Mouse (Mus musculus) forebrain, embryonic 16.5 days (tissue): ENCODE results near the gene Isg20. TPM values are rescaled to one million over a fixed set of nuclear protein-coding genes. Genes with fewer than 3 reads are reported as not detected.

Source experiments
- ATAC-seq: fragments of 200-750 bp; cut with Nextera tagmentation; 2 replicates; pipeline ENCODE4 v1.8.0; 2017; ENCODE audit warnings: mild to moderate bottlenecking, moderate library complexity
- H3K27ac ChIP-seq: fragments of 300-500 bp; sonication (generic); 2 replicates; pipeline ENCODE4 v1.5.1; 2014; ENCODE audit warnings: low read length, control low read depth
- H3K27me3 ChIP-seq: fragments of 300-500 bp; sonication (generic); replicated peaks from 2 replicates; pipeline ENCODE4 v1.6.1; 2014; ENCODE audit warnings: low read length; ENCODE audit not compliant: control insufficient read depth, insufficient read depth
- H3K36me3 ChIP-seq: fragments of 300-500 bp; sonication (generic); 2 replicates; pipeline ENCODE4 v1.6.1; 2014; ENCODE audit not compliant: control insufficient read depth, insufficient read depth
- H3K4me1 ChIP-seq: fragments of 300-500 bp; sonication (generic); replicated peaks from 2 replicates; pipeline ENCODE4 v1.6.1; 2014; ENCODE audit warnings: low read length; ENCODE audit not compliant: control insufficient read depth, insufficient read depth
- H3K4me2 ChIP-seq: fragments of 300-500 bp; sonication (generic); 2 replicates; pipeline ENCODE4 v1.6.1; 2014; ENCODE audit warnings: mild to moderate bottlenecking, low read length, control low read depth
- H3K4me3 ChIP-seq: fragments of 300-500 bp; sonication (generic); replicated peaks from 2 replicates; pipeline ENCODE4 v1.5.1; 2014; ENCODE audit warnings: mild to moderate bottlenecking, low read length, control low read depth
- H3K9ac ChIP-seq: fragments of 300-500 bp; sonication (generic); replicated peaks from 2 replicates; pipeline ENCODE4 v1.6.1; 2014; ENCODE audit warnings: low read depth, low read length, control low read depth
- H3K9me3 ChIP-seq: fragments of 300-500 bp; sonication (generic); 2 replicates; pipeline ENCODE4 v1.6.1; 2016; ENCODE audit warnings: low read length; ENCODE audit not compliant: control insufficient read depth
- WGBS: fragments of 180-500 bp; shearing (Covaris S2); extraction: QIAGEN DNeasy Blood & Tissue Kit; methylation state at CpG from one replicate; pipeline ENCODE4 v1.1.7; 2014; 5-methylcytosine and 5-hydroxymethylcytosine counted together
- polyA plus RNA-seq: library from polyadenylated mRNA; unstranded; fragments of >200 nt; fragmentation: Nextera tagmentation; extraction: Ambion mirVana; gene quantifications from 2 replicates; pipeline ENCODE4 v1.2.1, GENCODE M21; 2015

Isg20 gene
- polyA plus RNA-seq, 1 experiment from 2014 or later, result 2.0 TPM

- no peaks in the 10 kb centered on the region for H3K9me3 ChIP-seq
- H3K4me1 ChIP-seq, result peaks cover 15% of the 10 kb centered on the region
- no peaks in the 10 kb centered on the region for H3K36me3 ChIP-seq
- ATAC-seq, result peak; percentile 34
- H3K9ac ChIP-seq, result no peak overlapping the region
- no peaks in the 10 kb centered on the region for H3K27me3 ChIP-seq
- H3K27ac ChIP-seq, result no peak overlapping the region
- H3K4me3 ChIP-seq, result no peak overlapping the region
- H3K4me2 ChIP-seq, result no peak overlapping the region
- 75% methylated on average over 19 of the region's 19 CpGs for WGBS
Measured at GRCm38 (mm10) chr7:78913649-78914544, 673 bp downstream of the Isg20 start.

- Histone ChIP-seq H3K27ac (no peak overlapping the region), H3K4me2 (no peak overlapping the region), H3K4me3 (no peak overlapping the region), H3K9ac (no peak overlapping the region), H3K27me3 (no peaks in the 10 kb centered on the region), H3K4me1 (peaks cover 15% of the 10 kb centered on the region), H3K36me3 (no peaks in the 10 kb centered on the region), H3K9me3 (no peaks in the 10 kb centered on the region)
- 97% methylated on average over 2 of the region's 3 CpGs for WGBS
- ATAC-seq, result no peak
Measured at GRCm38 (mm10) chr7:78914545-78914845, 1.3 kb downstream of the Isg20 start.

DNA sequence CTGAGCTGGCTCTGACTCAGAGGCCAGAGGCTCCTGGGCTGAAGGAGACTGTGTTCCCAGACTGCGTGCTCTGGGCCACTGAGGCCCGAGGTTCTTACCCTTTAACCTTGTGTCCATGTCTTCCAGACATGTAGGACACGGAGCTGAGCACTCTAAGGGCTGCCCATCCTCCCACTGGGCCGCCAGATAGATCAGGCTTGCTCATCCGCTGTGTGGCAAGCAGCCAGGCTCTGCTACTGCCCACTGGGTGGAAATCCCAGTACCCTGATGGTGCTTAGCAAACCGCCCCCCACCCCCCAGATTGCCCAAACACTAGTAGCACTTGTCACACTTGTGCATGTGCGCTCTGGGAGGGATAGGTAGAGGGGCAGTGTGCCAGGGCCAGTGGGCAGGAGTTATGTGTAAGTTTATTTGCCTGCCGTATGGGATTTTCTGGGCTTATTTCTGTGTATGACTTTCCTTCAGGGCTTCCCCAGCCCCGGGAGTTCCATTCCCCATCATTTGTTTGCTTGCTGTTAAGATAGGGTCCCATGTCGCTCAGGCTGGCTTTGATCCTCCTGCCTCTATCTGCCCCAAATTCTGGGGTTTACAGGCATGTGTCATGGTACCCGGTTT is 1.8 kb downstream of the Isg20 start:
- H3K27me3 ChIP-seq, result no peaks in the 10 kb centered on the region
- no peak overlapping the region for H3K27ac ChIP-seq
- H3K4me2 ChIP-seq, result no peak overlapping the region
- H3K9ac ChIP-seq, result no peak overlapping the region
- H3K4me1 ChIP-seq, result peaks cover 15% of the 10 kb centered on the region
- no peak overlapping the region for H3K4me3 ChIP-seq
- ATAC-seq, result no peak
- WGBS, result 87% methylated on average over 11 of the region's 11 CpGs
- no peaks in the 10 kb centered on the region for H3K36me3 ChIP-seq
- H3K9me3 ChIP-seq, result no peaks in the 10 kb centered on the region

DNA sequence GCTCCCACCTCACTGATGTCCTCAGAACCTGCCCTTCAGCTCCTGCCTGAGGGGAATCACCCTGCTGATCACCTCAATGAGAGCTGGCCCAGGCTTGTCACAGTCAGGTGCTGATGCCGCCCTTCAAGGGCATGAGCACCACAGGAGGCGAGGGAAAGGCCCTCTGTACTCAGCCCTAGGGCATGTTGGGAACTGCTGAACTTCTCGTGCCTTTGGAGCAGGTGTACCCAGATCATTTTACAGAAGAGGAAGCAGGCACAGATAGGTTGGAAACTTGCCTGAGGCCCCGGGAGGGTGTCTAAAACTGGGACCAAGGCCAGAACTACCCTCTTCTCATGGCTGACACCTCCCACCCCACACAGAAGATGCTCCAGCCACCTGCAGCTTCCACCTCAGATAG is 5.5 kb downstream of the Isg20 start:
- Histone ChIP-seq H3K36me3 (no peaks in the 10 kb centered on the region), H3K9me3 (no peaks in the 10 kb centered on the region), H3K27ac (no peak overlapping the region), H3K4me1 (peaks cover 6% of the 10 kb centered on the region), H3K9ac (no peak overlapping the region), H3K4me2 (no peak overlapping the region), H3K27me3 (no peaks in the 10 kb centered on the region), H3K4me3 (no peak overlapping the region)
- 49% methylated on average over 4 of the region's 4 CpGs for WGBS
- ATAC-seq, result no peak

- no peak for ATAC-seq
- 83% methylated on average over 7 of the region's 7 CpGs for WGBS
- no peaks in the 10 kb centered on the region for H3K9me3 ChIP-seq
Measured at GRCm38 (mm10) chr7:78922506-78922905, 9.3 kb downstream of the Isg20 start.

GRCm38 (mm10) chr7:78924300-78924699 is 11.1 kb downstream of the Isg20 start:
- ATAC-seq, result peak; percentile 59
- H3K4me3 ChIP-seq, result no peak overlapping the region
- no peaks in the 10 kb centered on the region for H3K9me3 ChIP-seq
- H3K9ac ChIP-seq, result no peak overlapping the region
- WGBS, result 2% methylated on average over 6 of the region's 6 CpGs
- H3K4me1 ChIP-seq, result no peaks in the 10 kb centered on the region; the same call in 1 of the 2 replicates
- H3K36me3 ChIP-seq, result no peaks in the 10 kb centered on the region
- H3K27ac ChIP-seq, result no peak overlapping the region
- no peak overlapping the region for H3K4me2 ChIP-seq
- H3K27me3 ChIP-seq, result no peaks in the 10 kb centered on the region

More at GRCm38 (mm10) chr7:78922506-78922905, 9.3 kb downstream of the Isg20 start:
- no peaks in the 10 kb centered on the region; the same call in 1 of the 2 replicates for H3K4me1 ChIP-seq
- no peak overlapping the region for H3K9ac ChIP-seq
- H3K36me3 ChIP-seq, result no peaks in the 10 kb centered on the region
- H3K27ac ChIP-seq, result no peak overlapping the region
- no peaks in the 10 kb centered on the region for H3K27me3 ChIP-seq
- H3K4me2 ChIP-seq, result no peak overlapping the region
- no peak overlapping the region for H3K4me3 ChIP-seq

- Histone ChIP-seq H3K36me3 (no peaks in the 10 kb centered on the region), H3K4me2 (no peak overlapping the region), H3K4me3 (no peak overlapping the region), H3K27me3 (no peaks in the 10 kb centered on the region), H3K9ac (no peak overlapping the region), H3K9me3 (no peaks in the 10 kb centered on the region), H3K27ac (no peak overlapping the region), H3K4me1 (no peaks in the 10 kb centered on the region; the same call in 1 of the 2 replicates)
- 53% methylated on average over 7 of the region's 7 CpGs for WGBS
- peak; percentile 29 for ATAC-seq
Measured at GRCm38 (mm10) chr7:78924796-78925195, 11.6 kb downstream of the Isg20 start.

- Histone ChIP-seq H3K9me3 (no peaks in the 10 kb centered on the region), H3K36me3 (no peaks in the 10 kb centered on the region), H3K4me1 (no peaks in the 10 kb centered on the region; the same call in 1 of the 2 replicates), H3K9ac (no peak overlapping the region), H3K27me3 (no peaks in the 10 kb centered on the region), H3K4me3 (no peak overlapping the region), H3K27ac (no peak overlapping the region), H3K4me2 (no peak overlapping the region)
- ATAC-seq, result no peak
- WGBS, result 76% methylated on average over 7 of the region's 7 CpGs
Measured at GRCm38 (mm10) chr7:78925680-78926079, 12.5 kb downstream of the Isg20 start.

DNA sequence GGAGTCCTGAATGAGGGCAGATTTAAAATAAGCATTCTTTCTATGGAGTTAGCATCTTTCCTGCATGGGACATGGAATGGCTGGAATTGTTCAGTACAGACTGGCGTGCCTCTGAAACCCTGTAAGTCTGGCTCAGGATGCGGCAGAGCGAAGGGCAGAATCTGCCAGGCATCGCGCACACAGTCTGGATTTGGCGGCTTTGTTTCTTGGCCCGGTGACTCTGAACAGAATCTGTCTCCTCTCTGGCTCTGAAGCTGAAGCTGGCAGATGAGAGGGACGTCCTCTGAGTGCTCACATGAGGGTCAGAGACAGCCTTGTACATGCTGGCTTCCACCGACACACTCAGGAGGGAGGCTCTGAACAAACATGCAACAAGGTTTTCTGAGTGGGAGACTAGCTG is 12.9 kb downstream of the Isg20 start:
- WGBS, result 69% methylated on average over 9 of the region's 9 CpGs
- ATAC-seq, result 0 out of 2 replicates have a peak, but pooled peaks have one; percentile 36
- no peak overlapping the region for H3K27ac ChIP-seq

More for the DNA sequence above, 12.9 kb downstream of the Isg20 start:
- H3K9ac ChIP-seq, result no peak overlapping the region
- no peaks in the 10 kb centered on the region for H3K9me3 ChIP-seq
- no peaks in the 10 kb centered on the region for H3K36me3 ChIP-seq
- H3K4me3 ChIP-seq, result no peak overlapping the region
- no peaks in the 10 kb centered on the region for H3K27me3 ChIP-seq
- H3K4me2 ChIP-seq, result no peak overlapping the region
- no peaks in the 10 kb centered on the region; the same call in 1 of the 2 replicates for H3K4me1 ChIP-seq
